Mouse (Mus musculus) liver, embryonic 11.5 days (tissue): Measurements from ENCODE around the gene 2410015M20Rik. TPM values are rescaled to one million over a fixed set of nuclear protein-coding genes. Genes with fewer than 3 reads are reported as not detected.
"Not testable (repeated sequence)": the region's sequence is repeated elsewhere in the genome, so short reads cannot be mapped to it uniquely, and the experiment has no call there.

Experiments used
- ATAC-seq: fragments of 200-750 bp; cut with Nextera tagmentation; replicated peaks from 2 replicates; pipeline ENCODE4 v1.8.0; 2017; ENCODE audit warnings: moderate number of reproducible peaks, mild to moderate bottlenecking, moderate TSS enrichment, moderate library complexity; ENCODE audit not compliant: low FRiP score
- DNase-seq: peaks from one replicate; pipeline ENCODE4 v3.0.0-alpha.2; 2017; ENCODE audit warnings: low spot score
- H3K27ac ChIP-seq: fragments of 300-500 bp; sonication (generic); 2 replicates; pipeline ENCODE4 v1.5.1; 2014; ENCODE audit warnings: mild to moderate bottlenecking, low read depth, low read length, control low read depth
- H3K27me3 ChIP-seq: fragments of 300-500 bp; sonication (generic); replicated peaks from 2 replicates; pipeline ENCODE4 v1.6.1; 2014; ENCODE audit warnings: low read length, mixed read lengths; ENCODE audit not compliant: control insufficient read depth, insufficient read depth
- H3K36me3 ChIP-seq: fragments of 300-500 bp; sonication (generic); 2 replicates; pipeline ENCODE4 v1.6.1; 2014; ENCODE audit warnings: mild to moderate bottlenecking, low read length, moderate library complexity, mixed read lengths; ENCODE audit not compliant: control insufficient read depth, insufficient read depth
- H3K4me1 ChIP-seq: fragments of 300-500 bp; sonication (generic); replicated peaks from 2 replicates; pipeline ENCODE4 v1.6.1; 2014; ENCODE audit warnings: low read length, mixed read lengths; ENCODE audit not compliant: control insufficient read depth, insufficient read depth
- H3K4me2 ChIP-seq: fragments of 300-500 bp; sonication (generic); 2 replicates; pipeline ENCODE4 v1.6.1; 2014; ENCODE audit warnings: mild to moderate bottlenecking, control low read depth, moderate library complexity
- H3K4me3 ChIP-seq: fragments of 300-500 bp; sonication (generic); 2 replicates; pipeline ENCODE4 v1.5.1; 2014; ENCODE audit warnings: low read depth, low read length, control low read depth
- H3K9ac ChIP-seq: fragments of 300-500 bp; sonication (generic); 2 replicates; pipeline ENCODE4 v1.6.1; 2014; ENCODE audit warnings: low read depth, low read length, control low read depth
- H3K9me3 ChIP-seq: fragments of 300-500 bp; sonication (generic); 2 replicates; pipeline ENCODE4 v1.6.1; 2016; ENCODE audit warnings: low read length, inconsistent platforms, mixed read lengths; ENCODE audit not compliant: control insufficient read depth
- WGBS: fragments of 180-500 bp; shearing (Covaris S2); extraction: QIAGEN DNeasy Blood & Tissue Kit; methylation state at CpG from one replicate; pipeline ENCODE4 v1.1.7; 2014; 5-methylcytosine and 5-hydroxymethylcytosine counted together
- polyA plus RNA-seq: library from polyadenylated mRNA; unstranded; fragments of >200 nt; fragmentation: Nextera tagmentation; extraction: Ambion mirVana; gene quantifications from 2 replicates; pipeline ENCODE4 v1.2.1, GENCODE M21; 2014

2410015M20Rik gene
- polyA plus RNA-seq, 1 experiment from 2014 or later = 248 TPM

- peaks cover 11% of the 10 kb centered on the region; the same call in 1 of the 2 replicates for H3K4me1 ChIP-seq
- not testable (repeated sequence) for H3K27me3 ChIP-seq, H3K36me3 ChIP-seq, H3K9ac ChIP-seq, H3K27ac ChIP-seq, H3K4me3 ChIP-seq, H3K4me2 ChIP-seq, H3K9me3 ChIP-seq, ATAC-seq, DNase-seq
- WGBS = 85% methylated on average over 27 of the region's 27 CpGs
Observed at GRCm38 (mm10) chr17:56629800-56630781, 20.5 kb upstream of the 2410015M20Rik start.

GRCm38 (mm10) chr17:56627530-56628277, 18.1 kb upstream of the 2410015M20Rik start, which contains the start of gene Catsperd:
Catsperd (plus strand) TSS chr17:56628143.
- 9% methylated on average over 26 of the region's 26 CpGs for WGBS
- Histone ChIP-seq H3K27ac (peak within 1 kb of the TSS; percentile 64), H3K4me3 (peak within 1 kb of the TSS; percentile 86), H3K9me3 (no peaks in the 10 kb centered on the region), H3K4me2 (peak within 1 kb of the TSS; percentile 95), H3K4me1 (peaks cover 16% of the 10 kb centered on the region; the same call in 1 of the 2 replicates), H3K27me3 (no peaks in the 10 kb centered on the region), H3K36me3 (peaks cover 10% of the 10 kb centered on the region; the same call in 1 of the 2 replicates), H3K9ac (peak within 1 kb of the TSS; percentile 86)
- ATAC-seq (peak; percentile 19), DNase-seq (peak; percentile 48)

- Histone ChIP-seq H3K9me3 (no peaks in the 10 kb centered on the region), H3K36me3 (peaks cover 14% of the 10 kb centered on the region; the same call in 1 of the 2 replicates), H3K4me2 (peak within 1 kb of the TSS; percentile 95), H3K27me3 (no peaks in the 10 kb centered on the region), H3K4me1 (peaks cover 16% of the 10 kb centered on the region; the same call in 1 of the 2 replicates), H3K9ac (peak within 1 kb of the TSS; percentile 86), H3K4me3 (peak within 1 kb of the TSS; percentile 86), H3K27ac (peak within 1 kb of the TSS; percentile 64)
- WGBS = under 1% methylated on average over 51 of the region's 51 CpGs
- ATAC-seq = peak; percentile 88
- DNase-seq = peak; percentile 99
Observed at GRCm38 (mm10) chr17:56626754-56627470, 17.3 kb upstream of the 2410015M20Rik start, which contains the start of gene Lonp1. Lonp1 (minus strand) TSS chr17:56626887.

- no peaks in the 10 kb centered on the region for H3K27me3 ChIP-seq
- peak overlapping the region; percentile 64 for H3K27ac ChIP-seq
- H3K9me3 ChIP-seq = no peaks in the 10 kb centered on the region
- no peak; the same call in 1 of the 2 replicates for ATAC-seq
- peaks cover 16% of the 10 kb centered on the region; the same call in 1 of the 2 replicates for H3K4me1 ChIP-seq
- H3K9ac ChIP-seq = peak overlapping the region; percentile 86
- peak; percentile 45 for DNase-seq
- peaks cover 18% of the 10 kb centered on the region; the same call in 1 of the 2 replicates for H3K36me3 ChIP-seq
- whole genome bisulfite sequencing = under 1% methylated on average over 32 of the region's 32 CpGs
- peak overlapping the region; percentile 95 for H3K4me2 ChIP-seq
- H3K4me3 ChIP-seq = peak overlapping the region; percentile 86
Observed at GRCm38 (mm10) chr17:56626260-56626659, 16.7 kb upstream of the 2410015M20Rik start.

GRCm38 (mm10) chr17:56625495-56625894, 15.9 kb upstream of the 2410015M20Rik start:
- Histone ChIP-seq H3K27ac (no peak overlapping the region), H3K4me2 (peak overlapping the region; percentile 95), H3K27me3 (no peaks in the 10 kb centered on the region), H3K4me3 (peak overlapping the region; percentile 86), H3K4me1 (peaks cover 16% of the 10 kb centered on the region; the same call in 1 of the 2 replicates), H3K36me3 (peaks cover 23% of the 10 kb centered on the region), H3K9me3 (no peaks in the 10 kb centered on the region), H3K9ac (peak overlapping the region; percentile 86)
- ATAC-seq = no peak
- DNase-seq = no peak
- WGBS = 62% methylated on average over 3 of the region's 3 CpGs

- no peak overlapping the region for H3K27ac ChIP-seq
- peaks cover 74% of the 10 kb centered on the region for H3K36me3 ChIP-seq
- no peaks in the 10 kb centered on the region for H3K27me3 ChIP-seq
- peaks cover 15% of the 10 kb centered on the region for H3K4me1 ChIP-seq
- WGBS = 92% methylated on average over 8 of the region's 8 CpGs
- H3K4me3 ChIP-seq = no peak overlapping the region
- no peak overlapping the region for H3K4me2 ChIP-seq
- no peaks in the 10 kb centered on the region for H3K9me3 ChIP-seq
- DNase-seq (no peak), ATAC-seq (no peak)
- H3K9ac ChIP-seq = no peak overlapping the region
Observed at GRCm38 (mm10) chr17:56617628-56618027, 8.1 kb upstream of the 2410015M20Rik start.

GRCm38 (mm10) chr17:56616725-56617124, 7.2 kb upstream of the 2410015M20Rik start:
- H3K4me3 ChIP-seq = no peak overlapping the region
- H3K27me3 ChIP-seq = no peaks in the 10 kb centered on the region
- DNase-seq (no peak), ATAC-seq (no peak)
- H3K36me3 ChIP-seq = peaks cover 68% of the 10 kb centered on the region
- H3K9ac ChIP-seq = no peak overlapping the region
- peaks cover 22% of the 10 kb centered on the region for H3K4me1 ChIP-seq
- H3K27ac ChIP-seq = 0 out of 2 replicates have a peak overlapping the region, but pooled peaks have one; percentile 8
- WGBS = 75% methylated on average over 3 of the region's 3 CpGs
- H3K4me2 ChIP-seq = no peak overlapping the region
- H3K9me3 ChIP-seq = no peaks in the 10 kb centered on the region
